Mouse (Mus musculus) thymus, adult 18-20 months (tissue): Measurements from ENCODE around the gene Gm20518.

Experiments used
- DNase-seq, 2 experiments: peaks; one replicate each; pipeline ENCODE4 v3.0.0; 2022; ENCODE audit warnings: mixed read lengths in 2 of 2

The Gm20518 gene

DNA sequence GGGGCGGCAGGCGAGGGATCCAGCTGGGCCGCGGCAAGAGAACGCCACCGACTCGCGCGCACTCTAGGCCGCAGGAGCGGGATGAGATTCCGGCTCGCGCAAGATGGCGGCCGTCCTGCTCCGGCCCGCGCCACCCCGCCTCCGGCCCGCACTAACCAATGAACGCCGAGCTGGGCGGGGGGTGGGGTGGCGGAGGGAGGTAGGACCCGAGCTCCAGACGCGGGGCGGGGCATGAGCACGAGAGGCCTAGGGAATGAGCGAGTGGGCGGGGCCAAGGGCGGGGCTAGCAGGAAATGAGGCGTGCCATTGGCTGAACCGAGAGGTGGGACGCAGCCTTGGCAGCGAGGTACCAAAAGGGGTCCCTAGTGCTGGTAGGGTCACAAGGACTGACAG is at the start of gene Gm20518:
Gene Gm20518 (minus strand): TSS at position 105 of the 393 bp plus-strand sequence.
- DNase-seq, result peak; percentile 98

DNA sequence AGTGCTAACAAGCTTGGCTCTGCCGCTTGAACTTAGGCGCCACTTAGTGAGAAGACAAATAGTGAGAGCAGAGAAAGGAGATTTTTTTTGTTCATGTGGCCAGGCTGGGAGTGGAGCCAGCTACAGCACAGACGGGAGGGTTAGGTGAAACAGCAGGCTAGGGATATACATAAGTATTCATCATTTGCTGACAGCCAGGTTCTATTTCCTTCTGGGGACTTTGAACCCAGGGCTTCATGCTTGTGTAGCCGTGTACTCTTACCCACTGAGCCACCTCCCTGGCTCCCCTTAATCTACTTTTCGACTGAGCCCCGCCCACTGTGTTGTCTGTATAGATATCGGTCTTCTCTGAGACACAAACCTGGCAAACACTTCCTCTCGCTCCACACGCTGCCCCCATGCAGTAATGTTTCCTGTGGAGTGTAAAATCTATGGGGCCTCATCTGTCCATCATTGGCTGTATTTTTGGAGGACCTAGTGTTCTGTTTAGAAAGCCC is 47.8 kb upstream of the Gm20518 start:
- no peak for DNase-seq

DNA sequence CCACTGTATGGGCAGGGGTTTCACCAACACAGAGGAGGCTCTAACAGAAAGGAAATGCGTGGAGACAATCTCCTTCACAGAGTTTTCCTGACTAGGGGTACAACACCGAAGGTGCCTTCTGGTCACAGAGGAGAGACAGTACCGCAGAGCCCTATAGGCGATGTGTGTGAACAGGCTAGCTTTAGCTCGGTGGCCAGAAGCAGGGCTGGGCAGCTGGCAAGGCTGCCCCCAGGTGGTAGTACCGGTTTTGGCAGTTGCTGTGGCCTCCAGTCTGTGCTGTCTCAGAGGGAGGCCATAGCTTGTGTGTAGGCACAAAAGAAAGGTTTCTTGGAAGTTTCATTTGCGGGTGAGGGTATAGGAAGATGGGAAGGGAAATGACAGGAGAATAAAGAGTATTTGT is 47.4 kb upstream of the Gm20518 start:
- DNase-seq, result peak in 1 of 2 experiments; percentile 34

DNA sequence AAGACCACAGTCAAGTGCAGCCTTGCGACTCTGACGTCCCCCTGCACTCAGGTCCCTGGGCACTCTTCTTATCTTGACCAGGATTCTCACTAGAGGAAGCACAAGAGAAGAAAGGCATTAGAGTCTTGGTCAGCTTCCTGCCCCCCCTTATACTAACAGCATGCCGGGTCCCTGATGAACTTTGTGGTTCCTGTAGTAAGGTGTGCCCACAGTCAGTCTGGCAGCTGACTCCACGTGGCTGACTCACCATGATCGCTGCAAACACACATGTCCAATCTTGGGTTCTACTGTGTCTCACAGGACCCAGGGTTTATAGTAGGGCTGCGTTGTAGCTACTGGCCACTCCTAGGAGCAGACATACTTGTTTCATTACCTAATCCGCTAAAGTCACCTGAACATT is 46.7 kb upstream of the Gm20518 start:
- DNase-seq, result no peak

DNA sequence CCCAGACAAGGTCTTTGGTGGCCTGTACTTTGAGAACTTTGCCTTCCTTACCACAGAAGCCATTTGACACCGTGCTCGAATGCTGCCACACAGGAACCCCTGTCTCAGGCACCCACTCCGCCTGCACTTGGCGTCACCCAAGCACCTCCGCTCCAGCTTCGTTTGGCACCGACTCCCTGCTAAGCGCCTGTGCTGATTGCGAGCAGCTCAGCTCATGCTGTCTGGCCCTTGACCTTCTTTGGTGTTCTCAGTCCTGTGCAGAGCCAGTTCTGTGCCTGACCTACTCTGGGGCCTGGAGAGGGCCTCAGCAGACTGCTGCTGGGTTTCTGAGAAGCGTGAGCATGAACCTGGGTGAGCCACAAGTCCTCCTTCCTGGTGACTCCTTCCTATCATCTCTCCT is 45.3 kb upstream of the Gm20518 start:
- no peak for DNase-seq

DNA sequence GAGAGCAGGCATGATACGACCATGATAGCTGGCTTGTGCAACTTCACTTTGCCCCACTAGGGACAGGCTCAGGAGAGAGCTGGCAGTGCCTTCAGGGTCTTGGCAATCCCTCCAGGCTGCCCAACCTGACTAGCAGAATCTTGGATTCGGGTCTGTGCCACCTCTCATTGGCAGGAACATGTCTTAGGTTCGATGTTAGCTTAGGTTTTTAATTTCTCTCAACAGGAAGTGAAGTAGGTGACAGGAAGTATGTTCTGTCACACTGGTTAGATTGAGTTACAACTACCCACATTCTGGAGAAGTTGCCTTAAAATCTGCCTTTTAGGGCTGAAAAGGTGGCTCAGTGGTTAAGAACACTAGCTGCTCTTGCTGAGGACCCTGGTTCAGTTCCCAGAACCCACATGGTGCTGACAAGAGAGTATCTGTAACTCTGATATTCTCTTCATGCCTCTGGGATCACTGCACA is 43.0 kb upstream of the Gm20518 start:
- DNase-seq, result no peak

DNA sequence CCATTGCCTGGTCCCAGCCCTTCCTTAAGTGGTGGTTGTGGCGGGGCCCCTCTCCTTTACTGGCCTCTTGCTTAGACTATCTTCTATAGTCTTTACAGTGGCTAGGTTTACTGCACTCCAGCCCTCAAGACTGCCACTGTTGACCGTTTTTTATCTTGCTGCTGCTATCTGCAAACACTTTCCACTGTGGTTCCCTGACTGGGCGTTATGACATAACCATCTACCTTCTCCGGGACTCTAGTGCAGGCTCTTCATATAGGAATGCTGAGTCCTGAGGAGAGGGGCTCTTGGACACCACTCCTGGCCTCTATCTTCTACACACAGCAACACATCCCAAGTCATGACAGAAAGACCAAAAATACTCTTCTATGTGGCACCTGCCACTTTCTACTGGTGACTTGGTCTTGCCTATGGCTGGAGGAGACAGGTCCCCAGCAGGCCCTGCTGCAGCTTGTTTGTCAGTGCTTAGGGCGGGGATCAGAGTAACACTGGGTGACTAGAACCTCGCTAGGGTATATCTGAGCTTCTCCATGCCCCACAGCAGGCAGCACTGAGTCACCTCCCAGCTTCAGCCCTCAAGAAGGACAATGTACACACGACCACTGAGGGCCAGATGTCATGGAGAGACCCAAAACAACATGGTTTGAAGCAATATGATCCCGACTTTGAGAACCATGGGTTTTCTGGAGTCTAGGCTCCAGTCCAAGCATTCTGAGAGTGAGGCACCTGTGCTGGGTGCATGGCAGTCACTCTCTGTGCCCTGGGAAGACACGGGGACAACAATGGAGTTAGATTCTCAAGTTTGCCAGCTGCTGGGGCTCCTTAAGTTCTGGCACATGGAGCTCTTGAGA is 42.3 kb upstream of the Gm20518 start:
- DNase-seq, result no peak

DNA sequence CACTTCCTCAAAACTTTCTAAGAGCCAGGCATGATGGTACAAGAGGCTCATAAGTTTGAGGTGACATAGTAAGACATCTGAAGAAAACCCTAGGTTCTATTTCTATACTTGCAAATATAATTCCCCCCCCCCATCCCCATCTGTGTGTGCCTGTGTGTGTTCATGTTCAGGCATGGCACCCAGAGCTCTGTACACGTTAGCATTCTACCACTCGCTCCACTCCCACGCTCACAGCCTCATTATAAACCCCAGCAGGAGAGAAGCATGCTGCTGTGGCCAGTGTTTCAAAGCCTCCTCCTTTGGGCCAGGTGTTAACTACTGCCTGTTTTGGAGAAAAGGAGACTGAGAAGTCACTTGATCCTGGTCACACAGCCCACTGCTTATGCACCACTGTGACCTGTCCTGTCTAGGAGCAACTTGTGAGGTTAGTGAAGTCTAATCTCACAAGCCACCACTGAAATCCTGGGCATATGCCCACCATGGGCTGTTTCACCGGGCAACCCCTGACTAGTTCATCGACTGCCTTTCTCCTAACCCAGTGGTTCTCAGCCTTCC is 40.5 kb upstream of the Gm20518 start:
- no peak for DNase-seq

DNA sequence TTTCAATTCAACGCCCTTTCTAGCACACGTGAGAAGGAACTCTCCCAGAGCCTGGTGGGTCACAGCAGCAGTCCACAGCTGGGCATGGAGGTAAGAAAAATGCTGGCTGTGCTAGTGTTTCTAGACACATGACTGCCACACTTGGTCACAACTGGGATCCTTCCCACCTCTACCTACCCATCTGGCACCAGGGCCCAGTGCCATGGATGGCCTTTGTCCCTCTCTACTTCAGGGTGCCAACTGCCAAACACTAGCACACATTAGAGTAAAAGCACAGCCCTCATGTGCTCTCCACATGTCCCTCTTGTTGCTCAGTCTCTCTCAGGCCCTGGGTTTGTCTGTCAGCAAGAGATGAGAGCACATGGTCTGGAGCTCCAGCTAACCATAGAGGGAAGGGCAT is 38.2 kb upstream of the Gm20518 start:
- DNase-seq, result no peak

DNA sequence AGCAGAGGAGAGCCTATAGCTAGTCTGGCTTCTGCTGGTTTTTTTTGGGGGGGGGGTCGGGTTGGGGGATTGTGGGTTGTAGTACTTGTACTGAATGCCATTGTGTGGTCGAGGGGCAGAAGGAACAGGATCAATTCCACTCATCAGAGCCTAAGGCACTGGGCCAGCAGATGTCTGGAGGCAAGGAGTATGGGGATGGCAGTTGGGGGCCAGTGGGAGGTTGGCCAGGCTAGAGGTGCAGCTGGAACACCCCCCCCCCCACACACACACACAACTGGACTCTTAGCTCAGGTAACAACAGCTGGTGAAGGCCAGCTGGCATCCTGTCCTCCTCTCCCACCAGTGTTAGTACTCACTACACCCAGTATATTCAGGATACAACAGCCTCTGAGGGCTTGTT is 37.7 kb upstream of the Gm20518 start:
- DNase-seq, result no peak

DNA sequence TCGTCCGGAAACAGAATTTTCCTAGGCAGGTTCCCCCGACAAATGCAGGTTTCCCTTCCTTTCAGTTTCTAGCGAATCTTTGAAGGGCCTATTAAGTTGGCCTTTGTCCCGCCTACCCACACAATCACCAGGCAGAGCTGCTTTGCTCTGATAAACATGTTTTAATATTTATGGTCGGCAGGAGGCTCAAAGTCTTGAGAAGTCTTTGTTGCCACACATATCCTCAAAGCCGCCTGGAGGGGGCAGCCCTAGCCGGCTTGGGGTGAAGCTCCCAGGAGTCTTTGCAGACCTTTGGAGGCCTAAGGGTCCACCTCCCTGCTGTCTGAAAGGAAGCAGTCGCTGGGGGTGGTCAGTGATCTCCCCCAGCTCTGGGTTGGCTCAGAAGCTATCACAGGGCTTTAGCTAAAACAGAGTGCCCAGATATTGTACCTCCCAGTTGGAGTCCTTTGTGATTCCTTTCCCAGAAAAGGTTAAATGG is 37.2 kb upstream of the Gm20518 start:
- DNase-seq, result peak; percentile 51 to 64

DNA sequence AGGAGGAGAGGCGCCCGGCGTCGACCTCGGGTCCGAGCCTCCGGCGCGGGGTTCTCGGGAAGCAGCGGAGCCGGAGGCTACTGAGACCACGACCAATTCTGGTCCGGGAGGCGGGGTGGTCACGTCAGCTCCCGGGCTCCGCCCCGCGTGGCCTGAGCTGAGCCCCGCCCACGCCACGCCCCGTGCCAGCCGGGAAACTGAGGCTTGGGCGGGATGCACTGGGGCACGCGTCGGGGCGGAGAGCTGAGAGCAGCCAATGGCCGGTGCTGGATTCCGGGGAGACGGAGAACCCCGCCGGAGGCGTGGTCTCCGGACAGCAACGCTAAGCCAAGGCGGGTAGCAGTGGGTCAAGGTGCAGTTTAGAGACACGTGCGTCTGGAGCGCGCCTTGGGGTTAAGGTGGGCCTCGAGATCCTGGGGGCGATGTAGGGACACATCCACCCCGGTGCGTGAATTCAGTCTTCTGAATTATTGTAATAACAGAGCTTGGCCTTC is 36.7 kb upstream of the Gm20518 start, which contains the start of gene Slc25a1:
Gene Slc25a1 (minus strand): TSS at position 133 of the 494 bp plus-strand sequence.
- DNase-seq, result peak in 1 of 2 experiments; percentile 52

DNA sequence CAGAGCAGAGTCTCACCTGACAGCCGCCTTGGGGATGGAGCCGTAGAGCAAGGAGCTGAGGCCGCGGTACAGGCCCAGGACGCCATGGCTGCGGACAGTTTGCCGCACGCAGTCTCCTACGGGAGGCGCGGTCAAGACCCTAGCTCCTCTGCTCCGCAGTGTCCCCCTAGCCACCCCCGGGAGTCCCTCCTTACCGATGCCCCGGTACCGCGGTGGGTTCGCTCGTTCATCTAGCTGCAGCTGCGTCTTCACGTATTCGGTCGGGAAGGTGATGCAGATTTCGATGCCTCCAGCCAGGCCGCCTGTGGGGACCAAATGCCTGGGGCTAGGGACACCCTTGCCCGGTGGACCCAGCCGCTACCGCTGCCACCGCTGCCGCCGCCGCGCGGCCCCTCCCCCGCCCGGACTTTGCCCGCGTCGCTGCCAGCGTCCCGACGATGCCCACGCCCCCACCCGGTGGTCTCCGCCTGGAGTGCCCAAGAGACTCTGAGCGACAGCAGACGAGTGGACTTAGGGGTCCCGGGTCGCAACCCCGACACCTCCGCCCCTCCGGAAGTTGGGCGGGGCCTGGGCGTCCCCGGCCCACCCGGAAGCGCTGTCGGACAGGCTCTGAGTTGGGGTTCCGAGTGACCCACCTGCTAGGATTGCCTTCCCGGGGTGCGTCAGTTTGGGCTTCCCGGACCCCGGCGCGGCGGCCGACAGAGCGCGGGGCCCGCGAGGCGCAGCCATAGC is 36.0 kb upstream of the Gm20518 start:
- peak; percentile 54 to 58 for DNase-seq

DNA sequence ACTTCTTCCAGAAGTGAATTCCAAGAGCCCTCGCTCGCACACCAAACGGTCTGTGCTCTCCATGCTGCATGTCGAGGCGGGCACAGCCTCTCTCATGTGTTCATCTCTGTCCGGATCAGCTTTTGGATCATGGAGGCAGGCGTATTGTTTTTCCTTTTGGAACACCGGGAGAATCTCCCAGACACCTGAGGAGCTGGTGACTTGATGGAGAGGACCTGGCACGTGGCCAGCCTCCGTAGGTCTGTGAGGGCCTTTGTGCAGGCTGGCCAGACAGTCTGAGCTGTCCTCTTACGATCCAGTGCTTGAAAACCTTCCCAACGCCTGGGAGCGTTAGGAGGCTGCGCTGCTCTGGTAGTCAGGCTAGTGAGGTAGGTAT is 30.7 kb upstream of the Gm20518 start:
- DNase-seq, result no peak

DNA sequence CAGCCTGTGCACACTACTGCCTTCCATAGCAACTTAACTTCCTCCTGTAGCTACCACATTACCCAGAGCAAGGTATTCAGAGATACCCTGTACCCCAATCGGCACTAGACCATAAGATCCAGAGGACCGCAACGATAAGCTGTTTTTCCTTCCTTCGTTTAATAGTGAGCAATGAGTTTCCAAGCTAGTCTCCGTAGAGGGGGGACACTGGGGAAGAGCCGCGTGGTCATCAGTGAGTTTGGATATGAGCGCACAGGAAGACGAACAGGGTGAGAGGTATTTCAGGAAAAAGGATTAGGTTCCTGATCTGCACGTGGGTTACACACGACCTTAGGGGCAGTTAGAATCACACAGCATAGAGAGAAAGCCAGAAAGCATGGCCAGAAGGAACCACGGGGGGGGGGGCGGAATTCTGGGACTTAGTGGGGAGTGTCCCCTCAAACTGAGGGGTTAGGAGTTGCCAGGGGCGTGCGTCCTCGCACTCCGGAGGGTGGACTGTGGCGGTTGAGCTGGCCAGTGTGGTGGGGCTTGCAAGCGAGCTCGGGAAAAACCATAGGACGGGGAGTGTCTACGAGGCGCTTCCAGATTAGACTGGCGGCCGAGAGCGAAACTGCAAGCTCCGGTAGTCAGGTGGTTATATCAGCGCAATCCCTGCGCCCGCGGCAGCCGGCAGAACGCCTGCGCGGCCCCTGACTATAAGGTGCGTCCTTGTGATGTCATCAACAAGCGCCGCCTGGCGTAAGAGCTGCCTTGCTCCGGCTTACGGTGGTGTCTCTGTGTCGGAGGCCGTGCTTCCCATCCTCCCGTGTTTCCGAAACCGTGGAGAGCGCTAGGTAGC is 30.1 kb upstream of the Gm20518 start:
- peak; percentile 88 to 91 for DNase-seq

DNA sequence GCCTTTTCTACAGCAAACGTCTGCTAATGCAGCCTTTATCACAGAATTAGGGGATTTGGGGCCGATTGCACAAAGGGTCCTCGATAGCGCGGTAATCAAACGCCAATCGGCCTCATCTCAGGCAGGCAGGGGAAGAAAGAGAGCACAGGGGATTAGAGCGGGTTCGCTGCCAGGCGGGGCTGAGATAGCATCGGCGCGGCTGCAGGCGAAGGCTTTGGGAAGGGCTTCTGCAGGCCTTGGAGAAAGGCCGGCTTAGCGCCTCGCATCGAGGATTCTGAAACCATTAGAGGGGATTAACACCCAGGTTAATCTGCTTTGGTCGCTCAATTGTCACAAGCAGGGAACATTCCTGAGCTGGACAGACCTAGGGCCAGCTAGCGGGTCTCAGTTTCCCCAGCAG is 29.1 kb upstream of the Gm20518 start:
- no peak for DNase-seq

DNA sequence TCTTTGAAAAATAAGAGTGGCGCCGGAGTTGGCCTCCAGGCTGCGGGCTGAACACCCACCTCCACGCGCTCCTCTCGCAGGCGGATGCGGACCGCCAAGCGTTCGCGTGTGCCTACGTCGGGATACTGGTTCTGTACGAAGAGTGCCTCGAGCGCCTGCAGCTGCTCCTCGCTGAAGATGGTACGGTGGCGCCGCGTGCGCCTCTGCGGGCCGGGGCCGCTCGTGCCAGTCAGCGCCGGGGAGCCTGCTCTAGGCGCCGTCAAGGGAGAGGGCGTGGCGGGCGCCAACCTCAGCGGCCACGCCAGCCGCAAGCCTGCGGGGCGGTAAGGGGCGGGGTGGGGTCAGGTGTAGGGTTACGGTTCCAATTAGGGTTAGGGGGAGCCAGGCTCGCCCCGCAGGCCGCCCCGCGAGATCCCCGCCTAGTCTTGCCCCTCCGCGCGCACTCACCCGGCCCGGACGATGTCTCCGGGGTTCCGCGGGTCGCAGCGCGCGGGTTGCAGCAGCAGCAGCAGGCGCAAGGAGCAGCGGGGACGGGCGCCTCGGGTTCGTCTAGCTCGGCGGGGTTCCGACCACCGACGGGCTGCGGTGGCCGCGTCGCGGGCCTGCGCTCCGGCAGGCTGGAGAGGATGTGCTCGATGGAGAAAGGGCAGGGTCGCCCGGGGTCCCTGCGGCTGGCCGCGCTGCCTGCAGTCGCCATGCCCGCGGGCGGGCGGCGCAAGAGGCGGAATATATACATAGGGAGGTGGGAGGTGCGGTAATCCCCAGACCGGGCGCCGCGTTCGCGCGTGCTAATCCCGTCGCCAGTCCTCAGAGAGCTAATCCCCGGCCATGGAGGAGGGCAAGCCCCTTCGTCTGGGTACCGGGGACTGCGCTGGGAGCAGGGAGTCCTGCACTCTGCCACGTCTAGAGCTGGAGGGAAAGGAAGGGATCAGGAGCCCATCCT is 23.1 kb upstream of the Gm20518 start, which contains the start of gene Gsc2:
Gene Gsc2 (minus strand): TSS at position 753 of the 943 bp plus-strand sequence.
- no peak for DNase-seq

DNA sequence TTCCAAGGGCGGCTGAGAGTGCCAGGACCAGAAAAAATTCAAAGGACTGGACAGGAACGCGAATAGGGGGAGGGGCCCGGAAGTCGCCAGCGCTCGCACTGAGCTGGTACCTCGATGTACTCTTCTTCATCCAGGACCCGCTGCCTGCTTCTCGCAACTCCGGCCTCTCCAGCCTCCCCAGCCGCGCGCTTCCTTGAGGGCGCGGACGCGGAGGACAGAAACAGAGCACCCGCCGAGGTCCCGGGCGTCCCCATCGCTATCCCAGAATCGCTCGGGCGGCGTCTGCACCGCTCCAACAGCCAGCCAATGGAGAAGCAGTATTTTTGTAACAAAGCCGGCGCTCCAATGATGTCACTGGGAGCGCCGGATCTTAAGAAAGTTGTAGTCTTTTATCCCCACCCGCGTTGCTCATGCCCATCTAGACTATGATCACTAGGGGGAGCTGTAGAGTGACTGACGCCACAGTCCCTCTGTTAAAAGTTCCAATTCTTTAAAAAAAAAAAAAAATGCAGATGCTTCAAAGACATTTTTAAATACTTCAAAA is 19.7 kb upstream of the Gm20518 start, which contains the start of gene Ess2:
Gene Ess2 (minus strand): TSS at position 297 of the 544 bp plus-strand sequence.
- peak; percentile 79 to 87 for DNase-seq

DNA sequence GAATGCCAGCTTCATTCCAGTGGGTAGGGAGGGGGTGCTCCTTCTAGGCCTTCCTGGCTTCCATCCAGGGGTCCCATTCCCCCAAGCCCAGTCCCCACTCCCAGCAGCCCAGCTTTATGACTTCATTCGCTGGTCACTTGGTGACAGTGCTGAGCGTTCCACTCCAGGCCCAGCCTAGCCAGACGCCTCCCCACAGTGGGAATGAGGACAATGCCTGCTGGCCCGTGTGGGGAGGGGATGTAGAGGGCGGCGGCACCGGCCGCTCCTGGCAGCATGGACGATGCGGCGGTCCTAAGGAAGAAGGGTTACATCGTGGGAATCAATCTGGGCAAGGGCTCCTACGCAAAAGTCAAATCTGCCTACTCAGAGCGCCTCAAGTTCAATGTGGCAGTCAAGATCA is 7.0 kb upstream of the Gm20518 start, which contains the start of the genes Dgcr2 and Tssk2:
Gene Dgcr2 (minus strand): TSS at position 101 of the 400 bp plus-strand sequence.
Gene Tssk2 (plus strand): TSS at position 176 of the 400 bp plus-strand sequence.
- DNase-seq, result no peak

DNA sequence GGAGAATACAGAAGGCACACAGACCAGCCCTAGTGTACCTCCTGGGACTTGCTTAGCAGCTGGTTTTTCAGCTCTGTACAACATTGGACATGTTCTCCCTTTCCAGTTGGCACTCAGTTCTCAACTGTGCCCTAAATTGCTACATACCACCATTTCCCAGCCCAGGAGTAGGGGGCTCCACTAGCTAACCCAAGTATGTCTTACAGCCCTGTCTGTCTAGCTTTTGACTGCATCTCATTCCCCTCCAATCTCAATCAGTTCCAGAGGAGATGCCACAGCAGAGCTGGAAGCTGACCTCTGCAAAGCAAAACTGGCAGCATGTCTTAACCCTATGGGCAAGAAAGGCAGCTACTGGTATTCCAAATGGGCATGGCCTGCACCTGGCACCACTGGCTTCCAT is 4.6 kb upstream of the Gm20518 start:
- no peak for DNase-seq
